Mouse (Mus musculus): Measurements from ENCODE around the gene Slc5a10. TPM values are rescaled to one million over a fixed set of nuclear protein-coding genes. Genes with fewer than 3 reads are reported as not detected.

The Slc5a10 gene
- polyA plus RNA-seq, 1 experiment from 2014 or later, result 0.09 TPM

- peaks cover 31% of the 10 kb centered on the region for H3K27me3 ChIP-seq (ENCODE audit: control insufficient read depth, insufficient read depth, low read length)
- H3K36me3 ChIP-seq (ENCODE audit: control insufficient read depth, insufficient read depth, low read length), result no peaks in the 10 kb centered on the region
- H3K4me3 ChIP-seq (ENCODE audit: low read depth, low read length), result peak within 1 kb of the TSS; percentile 35
- peak; percentile 49; the same call in 1 of the 2 replicates for ATAC-seq (ENCODE audit: low FRiP score)
- WGBS, result 1% methylated on average over 67 of the region's 76 CpGs
- peak within 1 kb of the TSS; percentile 4; the same call in 1 of the 2 replicates for H3K9ac ChIP-seq (ENCODE audit: low read depth, low read length)
- no peaks in the 10 kb centered on the region for H3K4me1 ChIP-seq (replicated peaks; ENCODE audit: control insufficient read depth, insufficient read depth, low read length)
- DNase-seq (ENCODE audit: low spot score), result peak; percentile 61
- H3K4me2 ChIP-seq (replicated peaks; ENCODE audit: low read depth, low read length), result peak within 1 kb of the TSS; percentile 41
- H3K9me3 ChIP-seq (ENCODE audit: control insufficient read depth, low read length), result no peaks in the 10 kb centered on the region
- H3K27ac ChIP-seq (ENCODE audit: low read depth, low read length), result no peak within 1 kb of the TSS
Observed at GRCm38 (mm10) chr11:61683907-61684731, 36.5 kb downstream of the Slc5a10 start, which contains the start of gene Fam83g. Gene Fam83g (plus strand): TSS chr11:61684091.

GRCm38 (mm10) chr11:61679091-61679866 lies 41.3 kb downstream of the Slc5a10 start:
- H3K27me3 ChIP-seq (ENCODE audit: control insufficient read depth, insufficient read depth, low read length), result peaks cover 15% of the 10 kb centered on the region
- H3K36me3 ChIP-seq (ENCODE audit: control insufficient read depth, insufficient read depth, low read length), result no peaks in the 10 kb centered on the region
- no peak overlapping the region for H3K27ac ChIP-seq (ENCODE audit: low read depth, low read length)
- no peak overlapping the region for H3K9ac ChIP-seq (ENCODE audit: low read depth, low read length)
- WGBS, result 75% methylated on average over 4 of the region's 4 CpGs
- no peak overlapping the region for H3K4me2 ChIP-seq (replicated peaks; ENCODE audit: low read depth, low read length)
- ATAC-seq (ENCODE audit: low FRiP score) (no peak), DNase-seq (ENCODE audit: low spot score) (no peak)
- H3K4me1 ChIP-seq (replicated peaks; ENCODE audit: control insufficient read depth, insufficient read depth, low read length), result peaks cover 5% of the 10 kb centered on the region
- H3K4me3 ChIP-seq (ENCODE audit: low read depth, low read length), result no peak overlapping the region
- H3K9me3 ChIP-seq (ENCODE audit: control insufficient read depth, low read length), result no peaks in the 10 kb centered on the region

GRCm38 (mm10) chr11:61677709-61678108 lies 42.9 kb downstream of the Slc5a10 start:
- H3K4me3 ChIP-seq (ENCODE audit: low read depth, low read length), result no peak overlapping the region

GRCm38 (mm10) chr11:61676216-61676854 lies 44.3 kb downstream of the Slc5a10 start:
- no peaks in the 10 kb centered on the region; the same call in 1 of the 2 replicates for H3K27me3 ChIP-seq (ENCODE audit: control insufficient read depth, insufficient read depth, low read length)
- H3K4me2 ChIP-seq (replicated peaks; ENCODE audit: low read depth, low read length), result no peak overlapping the region
- ATAC-seq (ENCODE audit: low FRiP score), result no peak
- H3K4me3 ChIP-seq (ENCODE audit: low read depth, low read length), result no peak overlapping the region
- WGBS, result 56% methylated on average over 7 of the region's 7 CpGs
- H3K4me1 ChIP-seq (replicated peaks; ENCODE audit: control insufficient read depth, insufficient read depth, low read length), result peaks cover 5% of the 10 kb centered on the region
- no peak overlapping the region for H3K9ac ChIP-seq (ENCODE audit: low read depth, low read length)
- no peak for DNase-seq (ENCODE audit: low spot score)
- H3K9me3 ChIP-seq (ENCODE audit: control insufficient read depth, low read length), result no peaks in the 10 kb centered on the region
- H3K36me3 ChIP-seq (ENCODE audit: control insufficient read depth, insufficient read depth, low read length), result no peaks in the 10 kb centered on the region
- no peak overlapping the region for H3K27ac ChIP-seq (ENCODE audit: low read depth, low read length)

More at GRCm38 (mm10) chr11:61677709-61678108, 42.9 kb downstream of the Slc5a10 start:
- no peaks in the 10 kb centered on the region for H3K36me3 ChIP-seq (ENCODE audit: control insufficient read depth, insufficient read depth, low read length)
- WGBS, result 78% methylated on average over 4 of the region's 4 CpGs
- H3K4me2 ChIP-seq (replicated peaks; ENCODE audit: low read depth, low read length), result no peak overlapping the region
- H3K27ac ChIP-seq (ENCODE audit: low read depth, low read length), result no peak overlapping the region
- H3K27me3 ChIP-seq (ENCODE audit: control insufficient read depth, insufficient read depth, low read length), result no peaks in the 10 kb centered on the region; the same call in 1 of the 2 replicates
- peaks cover 5% of the 10 kb centered on the region for H3K4me1 ChIP-seq (replicated peaks; ENCODE audit: control insufficient read depth, insufficient read depth, low read length)
- no peak overlapping the region for H3K9ac ChIP-seq (ENCODE audit: low read depth, low read length)
- no peaks in the 10 kb centered on the region for H3K9me3 ChIP-seq (ENCODE audit: control insufficient read depth, low read length)
- DNase-seq (ENCODE audit: low spot score) (no peak), ATAC-seq (ENCODE audit: low FRiP score) (no peak)

GRCm38 (mm10) chr11:61675332-61675731 lies 45.3 kb downstream of the Slc5a10 start:
- H3K4me1 ChIP-seq (replicated peaks; ENCODE audit: control insufficient read depth, insufficient read depth, low read length), result peaks cover 5% of the 10 kb centered on the region
- H3K27ac ChIP-seq (ENCODE audit: low read depth, low read length), result no peak overlapping the region
- ATAC-seq (ENCODE audit: low FRiP score), result no peak
- H3K9me3 ChIP-seq (ENCODE audit: control insufficient read depth, low read length), result no peaks in the 10 kb centered on the region
- WGBS, result 55% methylated on average over 2 of the region's 2 CpGs
- no peaks in the 10 kb centered on the region for H3K36me3 ChIP-seq (ENCODE audit: control insufficient read depth, insufficient read depth, low read length)
- H3K27me3 ChIP-seq (ENCODE audit: control insufficient read depth, insufficient read depth, low read length), result no peaks in the 10 kb centered on the region; the same call in 1 of the 2 replicates
- no peak overlapping the region for H3K9ac ChIP-seq (ENCODE audit: low read depth, low read length)
- no peak for DNase-seq (ENCODE audit: low spot score)
- no peak overlapping the region for H3K4me3 ChIP-seq (ENCODE audit: low read depth, low read length)
- no peak overlapping the region for H3K4me2 ChIP-seq (replicated peaks; ENCODE audit: low read depth, low read length)

GRCm38 (mm10) chr11:61674839-61675159 lies 45.8 kb downstream of the Slc5a10 start:
- ATAC-seq (ENCODE audit: low FRiP score), result peak; percentile 81
- no peak overlapping the region for H3K4me3 ChIP-seq (ENCODE audit: low read depth, low read length)
- H3K4me2 ChIP-seq (replicated peaks; ENCODE audit: low read depth, low read length), result 0 out of 2 replicates have a peak overlapping the region, but pooled peaks have one; percentile 11
- no peak overlapping the region for H3K9ac ChIP-seq (ENCODE audit: low read depth, low read length)
- no peaks in the 10 kb centered on the region for H3K9me3 ChIP-seq (ENCODE audit: control insufficient read depth, low read length)
- DNase-seq (ENCODE audit: low spot score), result peak; percentile 88
- H3K4me1 ChIP-seq (replicated peaks; ENCODE audit: control insufficient read depth, insufficient read depth, low read length), result peaks cover 5% of the 10 kb centered on the region
- H3K36me3 ChIP-seq (ENCODE audit: control insufficient read depth, insufficient read depth, low read length), result no peaks in the 10 kb centered on the region
- no peak overlapping the region for H3K27ac ChIP-seq (ENCODE audit: low read depth, low read length)
- WGBS, result 4% methylated on average over 8 of the region's 8 CpGs
- no peaks in the 10 kb centered on the region; the same call in 1 of the 2 replicates for H3K27me3 ChIP-seq (ENCODE audit: control insufficient read depth, insufficient read depth, low read length)

GRCm38 (mm10) chr11:61674151-61674838 lies 46.3 kb downstream of the Slc5a10 start:
- no peaks in the 10 kb centered on the region; the same call in 1 of the 2 replicates for H3K27me3 ChIP-seq (ENCODE audit: control insufficient read depth, insufficient read depth, low read length)
- H3K36me3 ChIP-seq (ENCODE audit: control insufficient read depth, insufficient read depth, low read length), result no peaks in the 10 kb centered on the region
- 0 out of 2 replicates have a peak overlapping the region, but pooled peaks have one; percentile 11 for H3K4me2 ChIP-seq (replicated peaks; ENCODE audit: low read depth, low read length)
- H3K9me3 ChIP-seq (ENCODE audit: control insufficient read depth, low read length), result no peaks in the 10 kb centered on the region
- WGBS, result 20% methylated on average over 19 of the region's 19 CpGs
- peaks cover 5% of the 10 kb centered on the region for H3K4me1 ChIP-seq (replicated peaks; ENCODE audit: control insufficient read depth, insufficient read depth, low read length)
- H3K4me3 ChIP-seq (ENCODE audit: low read depth, low read length), result no peak overlapping the region
- ATAC-seq (ENCODE audit: low FRiP score) (peak; percentile 83), DNase-seq (ENCODE audit: low spot score) (no peak)
- no peak overlapping the region for H3K27ac ChIP-seq (ENCODE audit: low read depth, low read length)
- H3K9ac ChIP-seq (ENCODE audit: low read depth, low read length), result no peak overlapping the region

- ATAC-seq (ENCODE audit: low FRiP score) (no peak), DNase-seq (ENCODE audit: low spot score) (peak; percentile 61)
- no peak overlapping the region for H3K27ac ChIP-seq (ENCODE audit: low read depth, low read length)
- H3K9ac ChIP-seq (ENCODE audit: low read depth, low read length), result no peak overlapping the region
- H3K36me3 ChIP-seq (ENCODE audit: control insufficient read depth, insufficient read depth, low read length), result no peaks in the 10 kb centered on the region
- no peak overlapping the region for H3K4me2 ChIP-seq (replicated peaks; ENCODE audit: low read depth, low read length)
- H3K4me1 ChIP-seq (replicated peaks; ENCODE audit: control insufficient read depth, insufficient read depth, low read length), result peaks cover 5% of the 10 kb centered on the region
- H3K27me3 ChIP-seq (ENCODE audit: control insufficient read depth, insufficient read depth, low read length), result no peaks in the 10 kb centered on the region; the same call in 1 of the 2 replicates
- 34% methylated on average over 8 of the region's 8 CpGs for WGBS
- no peak overlapping the region for H3K4me3 ChIP-seq (ENCODE audit: low read depth, low read length)
- H3K9me3 ChIP-seq (ENCODE audit: control insufficient read depth, low read length), result no peaks in the 10 kb centered on the region
Observed at GRCm38 (mm10) chr11:61673686-61674085, 46.9 kb downstream of the Slc5a10 start.

All from hindbrain, embryonic 11.5 days (tissue).